8 mouse cellular contexts compared by ENCODE assay signal in genomic region chr5:103336689-103337490, GRCm38 (mm10).
A peak's percentile ranks its signal among the peaks of the same experiment; 100 is the strongest.
DNase-seq lines count a peak whose midpoint lies in the region; ATAC-seq and TF ChIP-seq lines count a peak whose summit lies in the region.
"Had no signal": no experiment of that assay in that cellular context is flagged by ENCODE, and none has a peak within 500 bp of the region (broad histone marks: within the 10 kb centered on the region; RNA-seq: fewer than 3 reads in every experiment).

No protein-coding gene starts in this region.

- no peak for DNase-seq in kidney, postnatal 36 days
- peak; percentile 36 for DNase-seq in embryonic facial prominence, embryonic 11.5 days (ENCODE audit: low spot score)
- peak; percentile 26 for DNase-seq in forebrain, postnatal 0 days
- DNase-seq in spleen, postnatal 10 days (ENCODE audit: low spot score in 2 of 2) = no peak
- DNase-seq in left cerebral cortex, postnatal 36 days (ENCODE audit: low spot score in 2 of 2) = no peak

- H3K27me3 ChIP-seq in kidney, embryonic 16.5 days (ENCODE audit: insufficient read depth, low read length) = no peaks in the 10 kb centered on the region
- H3K27me3 ChIP-seq in embryonic facial prominence, embryonic 11.5 days (ENCODE audit: control insufficient read depth, insufficient read depth, low read length) = no peaks in the 10 kb centered on the region
- H3K27me3 ChIP-seq in forebrain, postnatal 0 days (ENCODE audit: insufficient read depth, low read length) = no peaks in the 10 kb centered on the region
- no peaks in the 10 kb centered on the region for H3K27me3 ChIP-seq in midbrain, embryonic 15.5 days (replicated peaks)
- H3K27me3 ChIP-seq: Patski had no signal

- H3K27ac ChIP-seq in kidney, embryonic 16.5 days (ENCODE audit: low read length) = no peak overlapping the region
- 0 out of 2 replicates have a peak overlapping the region, but pooled peaks have one; percentile 17 for H3K27ac ChIP-seq in embryonic facial prominence, embryonic 11.5 days (replicated peaks; ENCODE audit: low read depth, low read length)
- H3K27ac ChIP-seq in forebrain, postnatal 0 days (ENCODE audit: low read depth, low read length) = peak overlapping the region; percentile 75
- H3K27ac ChIP-seq in midbrain, embryonic 15.5 days = peak overlapping the region; percentile 49

- TF ChIP-seq CTCF in forebrain, postnatal 0 days (IDR thresholded peaks at IDR 0.05; ENCODE audit: low read depth) = no peak

- WGBS in kidney, embryonic 16.5 days = 17% methylated on average over 11 of the region's 11 CpGs
- 11% methylated on average over 11 of the region's 11 CpGs for WGBS in embryonic facial prominence, embryonic 11.5 days
- WGBS in forebrain, postnatal 0 days = 11% methylated on average over 11 of the region's 11 CpGs
- WGBS in midbrain, embryonic 15.5 days = 9% methylated on average over 11 of the region's 11 CpGs

- no peaks in the 10 kb centered on the region for H3K36me3 ChIP-seq in kidney, embryonic 16.5 days (ENCODE audit: insufficient read depth, low read length)
- no peaks in the 10 kb centered on the region for H3K36me3 ChIP-seq in embryonic facial prominence, embryonic 11.5 days (replicated peaks; ENCODE audit: control insufficient read depth, insufficient read depth, low read depth, low read length)
- H3K36me3 ChIP-seq in forebrain, postnatal 0 days (ENCODE audit: insufficient read depth) = no peaks in the 10 kb centered on the region
- no peaks in the 10 kb centered on the region for H3K36me3 ChIP-seq in midbrain, embryonic 15.5 days (replicated peaks)

- intact Hi-C loops in left cerebral cortex, postnatal 36 days (cut with DNase I) = loop anchor here (10.0 kb wide), 1 partner anchor 122 kb away; the partner anchor contains the start of gene Mapk10

- H3K9me3 ChIP-seq in kidney, embryonic 16.5 days (ENCODE audit: low read length) = no peaks in the 10 kb centered on the region
- no peaks in the 10 kb centered on the region for H3K9me3 ChIP-seq in embryonic facial prominence, embryonic 11.5 days (replicated peaks; ENCODE audit: control insufficient read depth, low read length)
- H3K9me3 ChIP-seq in forebrain, postnatal 0 days (ENCODE audit: low read length) = no peaks in the 10 kb centered on the region
- no peaks in the 10 kb centered on the region for H3K9me3 ChIP-seq in midbrain, embryonic 15.5 days

- H3K4me3 ChIP-seq in kidney, embryonic 16.5 days (ENCODE audit: low read length) = no peak overlapping the region; the same call in none of the 2 replicates
- H3K4me3 ChIP-seq in embryonic facial prominence, embryonic 11.5 days (ENCODE audit: low read depth, low read length) = no peak overlapping the region
- no peak overlapping the region for H3K4me3 ChIP-seq in forebrain, postnatal 0 days (ENCODE audit: low read depth, low read length)
- no peak overlapping the region for H3K4me3 ChIP-seq in midbrain, embryonic 15.5 days

- H3K4me1 ChIP-seq in kidney, embryonic 16.5 days (ENCODE audit: insufficient read depth, low read length) = peaks cover 17% of the 10 kb centered on the region
- no peaks in the 10 kb centered on the region for H3K4me1 ChIP-seq in embryonic facial prominence, embryonic 11.5 days (ENCODE audit: control insufficient read depth, insufficient read depth, low read length)
- H3K4me1 ChIP-seq in forebrain, postnatal 0 days (ENCODE audit: insufficient read depth) = peaks cover 17% of the 10 kb centered on the region
- H3K4me1 ChIP-seq in midbrain, embryonic 15.5 days = peaks cover 35% of the 10 kb centered on the region

- H3K9ac ChIP-seq in kidney, embryonic 16.5 days (replicated peaks; ENCODE audit: low read length) = no peak overlapping the region
- H3K9ac ChIP-seq in embryonic facial prominence, embryonic 11.5 days (replicated peaks; ENCODE audit: low read length) = no peak overlapping the region
- 0 out of 2 replicates have a peak overlapping the region, but pooled peaks have one; percentile 1 for H3K9ac ChIP-seq in forebrain, postnatal 0 days
- H3K9ac ChIP-seq in midbrain, embryonic 15.5 days = no peak overlapping the region; the same call in 1 of the 2 replicates

- peak overlapping the region; percentile 44 for H3K4me2 ChIP-seq in kidney, embryonic 16.5 days (replicated peaks; ENCODE audit: low read depth, low read length)
- no peak overlapping the region for H3K4me2 ChIP-seq in embryonic facial prominence, embryonic 11.5 days (ENCODE audit: low read depth, low read length)
- H3K4me2 ChIP-seq in forebrain, postnatal 0 days (ENCODE audit: low read depth) = peak overlapping the region; percentile 36
- peak overlapping the region; percentile 29 for H3K4me2 ChIP-seq in midbrain, embryonic 15.5 days

- peak; percentile 84 for ATAC-seq in kidney, embryonic 16.5 days (ENCODE audit: low FRiP score, low TSS enrichment)
- peak; percentile 75; the same call in 1 of the 2 replicates for ATAC-seq in embryonic facial prominence, embryonic 11.5 days (replicated peaks; ENCODE audit: insufficient number of reproducible peaks, low FRiP score, low TSS enrichment, low read depth)
- peak; percentile 63 for ATAC-seq in forebrain, postnatal 0 days
- ATAC-seq in midbrain, embryonic 15.5 days (replicated peaks) = peak; percentile 78
- ATAC-seq: Patski had no signal

Comparison
In these comparisons a context has a peak if more than half of its experiments do, and no peak if none do; other contexts are left out.
1. DNase-seq: peak in embryonic facial prominence, embryonic 11.5 days (single experiment) and forebrain, postnatal 0 days (single experiment); none in kidney, postnatal 36 days (0 of 2), spleen, postnatal 10 days (0 of 2) and left cerebral cortex, postnatal 36 days (0 of 2).
2. Peak in every context shown above with its lines, with median percentiles within 50 percentile points of each other: ATAC-seq.